Mouse (Mus musculus) embryonic facial prominence, embryonic 10.5 days (tissue): ENCODE data around the gene Sh2d6. TPM values are rescaled to one million over a fixed set of nuclear protein-coding genes. Genes with fewer than 3 reads are reported as not detected.
A peak's percentile ranks its signal among the peaks of the same experiment; 100 is the strongest.

Experiments used
- DNase-seq: peaks from one replicate; pipeline ENCODE4 v3.0.0-alpha.2; 2017; ENCODE audit warnings: low spot score
- H3K27ac ChIP-seq: fragments of 300-500 bp; sonication (generic); replicated peaks from 2 replicates; pipeline ENCODE4 v1.5.1; 2016; ENCODE audit warnings: mild to moderate bottlenecking
- H3K27me3 ChIP-seq: fragments of 300-500 bp; sonication (generic); replicated peaks from 2 replicates; pipeline ENCODE4 v1.6.1; 2016; ENCODE audit warnings: low read depth, mild to moderate bottlenecking; ENCODE audit not compliant: poor library complexity, severe bottlenecking
- H3K36me3 ChIP-seq: fragments of 300-500 bp; sonication (generic); replicated peaks from 2 replicates; pipeline ENCODE4 v1.6.1; 2016; ENCODE audit warnings: mild to moderate bottlenecking, moderate library complexity
- H3K4me1 ChIP-seq: fragments of 300-500 bp; sonication (generic); 2 replicates; pipeline ENCODE4 v1.6.1; 2016
- H3K4me3 ChIP-seq: fragments of 300-500 bp; sonication (generic); 2 replicates; pipeline ENCODE4 v1.5.1; 2016; ENCODE audit warnings: mild to moderate bottlenecking, moderate library complexity
- H3K9me3 ChIP-seq: fragments of 300-500 bp; sonication (generic); 2 replicates; pipeline ENCODE4 v1.6.1; 2016; ENCODE audit warnings: mild to moderate bottlenecking
- WGBS: fragments of 180-500 bp; shearing (Covaris S2); methylation state at CpG from one replicate; pipeline ENCODE4 v1.1.7; 2016; 5-methylcytosine and 5-hydroxymethylcytosine counted together
- polyA plus RNA-seq: library from polyadenylated mRNA; unstranded; fragments of >200 nt; fragmentation: Nextera tagmentation; extraction: Ambion mirVana; gene quantifications from 2 replicates; pipeline ENCODE4 v1.2.1, GENCODE M21; 2016

The Sh2d6 gene
- polyA plus RNA-seq, result 0.16 and 0.19 TPM in 2 replicates

- Histone ChIP-seq H3K4me1 (peaks cover 24% of the 10 kb centered on the region), H3K4me3 (no peak within 1 kb of the TSS), H3K27me3 (no peaks in the 10 kb centered on the region), H3K36me3 (no peaks in the 10 kb centered on the region), H3K9me3 (no peaks in the 10 kb centered on the region), H3K27ac (peak within 1 kb of the TSS; percentile 80)
- WGBS, result 92% methylated on average over 5 of the region's 5 CpGs
- no peak for DNase-seq
These were observed at the start of gene Sh2d6 for GRCm38 (mm10) chr6:72521607-72522006. Gene Sh2d6, minus strand, starts transcription at chr6:72521707.

- no peak for DNase-seq
- H3K4me1 ChIP-seq, result peaks cover 6% of the 10 kb centered on the region
- no peaks in the 10 kb centered on the region for H3K9me3 ChIP-seq
- H3K4me3 ChIP-seq, result no peak overlapping the region
- no peak overlapping the region for H3K27ac ChIP-seq
- H3K36me3 ChIP-seq, result peaks cover 14% of the 10 kb centered on the region; the same call in 1 of the 2 replicates
- H3K27me3 ChIP-seq, result no peaks in the 10 kb centered on the region
- WGBS, result 90% methylated on average over 10 of the region's 10 CpGs
These were observed 49.3 kb upstream of the Sh2d6 start for GRCm38 (mm10) chr6:72570644-72571397.

DNA sequence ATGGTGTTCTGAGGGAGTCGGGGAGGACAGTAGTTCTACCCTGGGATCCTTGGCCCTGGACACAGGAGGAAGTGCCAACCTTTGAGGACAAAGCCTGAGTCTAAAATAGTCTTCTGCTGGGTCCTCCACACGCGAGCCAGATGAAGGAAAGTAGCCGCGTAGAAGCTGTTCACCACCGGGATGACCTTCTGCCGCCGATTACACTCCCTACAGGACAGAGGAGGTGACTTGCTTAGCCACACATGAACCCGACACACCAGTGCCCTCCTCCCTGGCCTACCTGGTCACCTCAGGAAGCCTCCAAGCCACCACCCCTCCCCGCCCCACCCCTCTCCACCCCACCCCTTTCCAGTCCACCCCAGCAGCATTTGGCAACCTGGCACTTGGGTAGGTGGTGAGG, 47.2 kb upstream of the Sh2d6 start:
- Histone ChIP-seq H3K4me1 (peaks cover 14% of the 10 kb centered on the region), H3K9me3 (no peaks in the 10 kb centered on the region), H3K4me3 (no peak overlapping the region), H3K36me3 (peaks cover 11% of the 10 kb centered on the region; the same call in 1 of the 2 replicates), H3K27me3 (no peaks in the 10 kb centered on the region), H3K27ac (no peak overlapping the region)
- 91% methylated on average over 10 of the region's 10 CpGs for WGBS
- DNase-seq, result no peak

DNA sequence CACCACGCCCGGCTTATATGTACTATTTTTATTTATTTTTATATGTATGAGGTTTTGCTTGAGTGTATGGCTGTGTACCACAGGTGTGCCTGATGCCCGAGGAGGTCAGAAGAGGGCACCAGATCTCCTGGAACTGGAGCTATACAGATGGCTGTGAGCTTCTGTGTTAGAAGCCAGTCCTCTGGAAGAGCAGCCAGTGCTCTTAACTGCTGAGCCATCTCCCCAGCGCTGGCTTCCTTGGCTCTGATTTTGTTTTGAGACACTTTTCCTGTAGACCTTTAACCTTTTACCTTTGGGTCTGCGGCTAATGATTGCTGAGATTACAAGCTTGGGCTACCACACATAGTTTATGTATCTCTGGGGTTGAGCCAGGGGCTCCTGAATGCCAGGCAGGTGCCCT, 46.0 kb upstream of the Sh2d6 start:
- no peaks in the 10 kb centered on the region for H3K27me3 ChIP-seq
- H3K4me3 ChIP-seq, result no peak overlapping the region
- 79% methylated on average over 5 of the region's 5 CpGs for WGBS
- H3K27ac ChIP-seq, result no peak overlapping the region
- DNase-seq, result no peak
- peaks cover 26% of the 10 kb centered on the region for H3K4me1 ChIP-seq
- peaks cover 11% of the 10 kb centered on the region; the same call in 1 of the 2 replicates for H3K36me3 ChIP-seq
- no peaks in the 10 kb centered on the region for H3K9me3 ChIP-seq

DNA sequence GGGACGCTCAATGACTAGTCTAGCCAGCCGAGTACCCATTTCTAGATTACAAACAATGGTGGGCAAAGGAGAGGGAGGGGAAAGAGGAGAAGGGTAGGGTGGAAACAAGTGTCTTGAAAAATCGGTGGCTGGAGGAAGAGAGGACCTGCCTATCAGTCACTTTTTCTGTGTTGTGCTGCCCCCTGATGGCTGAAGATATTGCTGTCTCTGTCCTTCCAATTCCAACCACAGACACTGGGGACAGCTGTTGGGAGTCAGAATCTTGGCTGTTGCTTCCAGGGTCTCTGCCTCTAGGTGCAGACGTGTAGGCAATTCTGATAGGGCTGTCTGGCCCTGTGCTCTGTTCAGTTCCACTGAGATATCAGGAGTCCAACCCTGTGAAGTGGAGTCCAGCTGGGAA, 44.5 kb upstream of the Sh2d6 start:
- Histone ChIP-seq H3K9me3 (no peaks in the 10 kb centered on the region), H3K27ac (peak overlapping the region; percentile 11; the same call in 1 of the 2 replicates)
- 4% methylated on average over 4 of the region's 4 CpGs for WGBS

GRCm38 (mm10) chr6:72565506-72565905, 44.0 kb upstream of the Sh2d6 start:
- peak overlapping the region; percentile 11; the same call in 1 of the 2 replicates for H3K27ac ChIP-seq
- no peak overlapping the region for H3K4me3 ChIP-seq
- peaks cover 11% of the 10 kb centered on the region; the same call in 1 of the 2 replicates for H3K36me3 ChIP-seq
- peaks cover 29% of the 10 kb centered on the region for H3K4me1 ChIP-seq
- no peaks in the 10 kb centered on the region for H3K9me3 ChIP-seq
- H3K27me3 ChIP-seq, result no peaks in the 10 kb centered on the region
- whole genome bisulfite sequencing, result 76% methylated on average over 7 of the region's 7 CpGs
- DNase-seq, result no peak

More for the DNA sequence above, 44.5 kb upstream of the Sh2d6 start:
- Histone ChIP-seq H3K27me3 (no peaks in the 10 kb centered on the region), H3K4me1 (peaks cover 29% of the 10 kb centered on the region), H3K36me3 (peaks cover 11% of the 10 kb centered on the region; the same call in 1 of the 2 replicates), H3K4me3 (no peak overlapping the region)
- DNase-seq, result peak; percentile 85

- Histone ChIP-seq H3K36me3 (0 out of 2 replicates have a peak, but pooled peaks cover 2% of the 10 kb centered on the region), H3K27me3 (no peaks in the 10 kb centered on the region), H3K27ac (peak overlapping the region; percentile 48), H3K9me3 (no peaks in the 10 kb centered on the region), H3K4me3 (no peak overlapping the region), H3K4me1 (peaks cover 29% of the 10 kb centered on the region)
- DNase-seq, result no peak
- 65% methylated on average over 5 of the region's 5 CpGs for WGBS
These were observed 41.4 kb upstream of the Sh2d6 start for GRCm38 (mm10) chr6:72562894-72563293.

DNA sequence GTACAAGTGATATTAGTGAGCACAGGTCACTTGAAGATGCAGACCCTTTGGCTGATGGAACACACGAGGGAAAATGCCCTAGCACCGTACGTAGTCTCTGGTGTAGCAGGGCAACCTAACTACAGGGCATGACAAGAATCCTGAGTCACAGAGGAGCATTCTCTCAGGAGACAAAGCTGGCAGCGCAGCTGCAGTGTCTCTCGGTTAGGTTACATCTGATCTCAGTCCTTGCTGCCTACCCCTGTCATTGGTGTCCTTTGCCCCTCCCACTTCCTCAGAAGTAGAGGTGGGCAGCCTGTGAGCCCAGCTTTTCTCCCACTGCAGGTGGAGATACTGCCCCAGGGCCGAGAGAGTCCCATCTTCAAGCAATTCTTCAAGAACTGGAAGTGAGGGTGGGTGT, 41.0 kb upstream of the Sh2d6 start:
- WGBS, result 40% methylated on average over 6 of the region's 6 CpGs
- no peaks in the 10 kb centered on the region for H3K36me3 ChIP-seq
- DNase-seq, result no peak
- peak overlapping the region; percentile 48; the same call in 1 of the 2 replicates for H3K27ac ChIP-seq
- no peaks in the 10 kb centered on the region for H3K9me3 ChIP-seq
- no peaks in the 10 kb centered on the region for H3K27me3 ChIP-seq
- peaks cover 29% of the 10 kb centered on the region for H3K4me1 ChIP-seq
- no peak overlapping the region for H3K4me3 ChIP-seq

- no peak for DNase-seq
These were observed 39.3 kb upstream of the Sh2d6 start for GRCm38 (mm10) chr6:72560801-72561200.

GRCm38 (mm10) chr6:72553079-72553412, 31.5 kb upstream of the Sh2d6 start:
- H3K4me3 ChIP-seq, result peak overlapping the region; percentile 58
- no peaks in the 10 kb centered on the region for H3K27me3 ChIP-seq
- no peak for DNase-seq
- no peaks in the 10 kb centered on the region for H3K9me3 ChIP-seq
- H3K27ac ChIP-seq, result peak overlapping the region; percentile 92
- WGBS, result 17% methylated on average over 8 of the region's 8 CpGs
- H3K4me1 ChIP-seq, result peaks cover 50% of the 10 kb centered on the region
- no peaks in the 10 kb centered on the region for H3K36me3 ChIP-seq

More at GRCm38 (mm10) chr6:72560801-72561200, 39.3 kb upstream of the Sh2d6 start:
- Histone ChIP-seq H3K4me1 (peaks cover 23% of the 10 kb centered on the region), H3K27ac (no peak overlapping the region), H3K4me3 (no peak overlapping the region), H3K36me3 (no peaks in the 10 kb centered on the region), H3K9me3 (no peaks in the 10 kb centered on the region), H3K27me3 (no peaks in the 10 kb centered on the region)
- 75% methylated on average over 8 of the region's 8 CpGs for WGBS

DNA sequence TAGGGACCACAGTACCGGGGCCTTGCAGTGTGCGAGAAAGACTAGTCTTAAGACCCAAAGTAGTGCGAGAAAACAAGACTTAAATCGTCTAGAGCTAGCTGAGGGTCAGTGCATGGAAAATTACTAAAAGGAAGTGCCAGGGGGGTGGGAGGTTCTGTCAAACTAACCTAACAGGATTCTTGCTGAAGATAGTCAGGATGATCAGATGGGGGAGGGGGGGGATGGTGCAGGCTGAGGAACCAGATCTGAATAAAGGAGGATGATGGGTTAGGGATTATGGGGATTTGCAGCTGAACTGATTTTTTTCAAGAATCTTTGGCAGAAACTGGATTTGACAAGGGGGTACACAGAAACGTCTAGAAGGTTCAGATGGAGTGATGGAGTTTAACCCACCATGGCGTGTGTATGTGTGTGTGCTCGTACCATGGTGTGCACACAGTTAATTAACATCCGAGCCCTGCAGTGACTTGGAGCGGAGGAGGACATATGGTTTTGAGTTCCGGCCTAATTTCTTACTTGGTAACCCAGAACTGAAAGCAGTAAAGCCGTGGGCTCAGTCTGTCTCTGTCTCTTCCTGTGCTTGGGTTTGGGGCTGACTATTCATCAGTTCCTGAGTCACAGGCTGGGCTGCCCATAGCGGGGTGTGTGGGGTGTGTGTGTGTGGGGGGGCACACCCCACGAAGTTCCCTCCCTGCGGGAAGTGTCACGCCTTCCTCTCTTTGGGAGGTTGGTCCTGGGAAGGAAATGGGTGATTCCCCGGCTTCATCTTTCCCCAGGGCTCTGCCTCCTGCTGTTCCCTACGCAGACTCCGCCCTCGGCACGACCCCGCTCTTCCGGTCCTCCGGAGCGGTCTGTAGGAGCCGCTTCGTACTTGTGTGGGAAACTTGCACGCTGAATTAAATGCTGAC, 30.9 kb upstream of the Sh2d6 start:
- Histone ChIP-seq H3K27me3 (no peaks in the 10 kb centered on the region), H3K9me3 (no peaks in the 10 kb centered on the region), H3K4me1 (peaks cover 50% of the 10 kb centered on the region), H3K36me3 (no peaks in the 10 kb centered on the region), H3K4me3 (peak overlapping the region; percentile 58), H3K27ac (peak overlapping the region; percentile 92)
- WGBS, result 12% methylated on average over 27 of the region's 27 CpGs
- DNase-seq, result peak; percentile 81

GRCm38 (mm10) chr6:72550503-72551100, 29.1 kb upstream of the Sh2d6 start:
- H3K4me1 ChIP-seq, result peaks cover 50% of the 10 kb centered on the region
- DNase-seq, result no peak
- no peaks in the 10 kb centered on the region for H3K27me3 ChIP-seq
- no peaks in the 10 kb centered on the region for H3K36me3 ChIP-seq
- H3K27ac ChIP-seq, result peak overlapping the region; percentile 92
- WGBS, result 85% methylated on average over 10 of the region's 10 CpGs
- no peaks in the 10 kb centered on the region for H3K9me3 ChIP-seq
- no peak overlapping the region for H3K4me3 ChIP-seq
